Mouse (Mus musculus) spleen, adult 2 months (tissue): ENCODE data around the gene Ccnl2.

Experiments used
- CTCF ChIP-seq: fragments of 200-500 bp; IDR thresholded peaks from 2 replicates; pipeline ENCODE4 v1.5.1; 2011; ENCODE audit warnings: mild to moderate bottlenecking, inconsistent platforms; ENCODE audit not compliant: insufficient read depth, insufficient read length, insufficient replicate concordance; ENCODE audit errors: extremely low read depth
- POLR2A ChIP-seq: fragments of 200-500 bp; IDR thresholded peaks from 2 replicates; pipeline ENCODE4 v1.6.1; 2011; ENCODE audit warnings: low read depth, low read length, inconsistent platforms

DNA sequence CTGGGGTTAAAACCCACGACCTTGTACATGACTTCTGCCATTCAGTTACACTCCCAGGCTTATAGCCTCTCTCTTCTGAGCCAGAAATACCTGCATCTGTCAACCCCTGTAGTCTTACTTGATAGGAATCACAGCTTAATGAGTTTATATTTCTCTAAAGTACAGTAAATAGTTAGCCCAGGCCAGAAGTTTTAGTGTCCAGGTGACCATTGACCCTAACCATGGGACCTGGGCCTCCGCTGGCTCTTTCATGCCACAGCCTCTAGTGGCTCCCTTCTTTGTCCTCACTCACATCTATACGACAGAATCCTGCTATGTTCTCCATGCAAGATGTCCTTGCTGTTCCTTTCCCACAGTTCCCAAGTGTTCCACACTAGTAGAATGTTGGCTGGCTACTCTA is 4.4 kb upstream of the Ccnl2 start:
- TF ChIP-seq CTCF = no peak
- TF ChIP-seq POLR2A = no peak
